Mouse (Mus musculus) G1E (cell line): ENCODE measurements around the gene Pcsk2. TPM values are rescaled to one million over a fixed set of nuclear protein-coding genes. Genes with fewer than 3 reads are reported as not detected.

Experiments
- ATAC-seq: 2 replicates; pipeline ENCODE4 v1.8.0; 2016; ENCODE audit warnings: mild to moderate bottlenecking; ENCODE audit not compliant: insufficient number of reproducible peaks, poor library complexity, low FRiP score, severe bottlenecking; ENCODE audit errors: extremely low read depth
- DNase-seq: peaks from one replicate; pipeline ENCODE4 v3.0.0; 2012; ENCODE audit warnings: low spot score
- H3K27me3 ChIP-seq: 2 replicates; pipeline ENCODE4 v1.6.1; 2012; ENCODE audit warnings: mild to moderate bottlenecking, low read length, inconsistent platforms; ENCODE audit not compliant: insufficient read depth
- H3K36me3 ChIP-seq: replicated peaks from 2 replicates; pipeline ENCODE3; 2012; ENCODE audit warnings: mild to moderate bottlenecking, inconsistent platforms
- H3K4me1 ChIP-seq: 2 replicates; pipeline ENCODE4 v1.6.1; 2012; ENCODE audit warnings: low read depth, low read length, inconsistent platforms, mixed read lengths; ENCODE audit not compliant: insufficient read depth
- H3K4me3 ChIP-seq: 2 replicates; pipeline ENCODE4 v1.5.1; 2012; ENCODE audit warnings: low read depth, mild to moderate bottlenecking, inconsistent platforms, low read length, moderate library complexity, mixed read lengths
- H3K9me3 ChIP-seq: replicated peaks from 2 replicates; pipeline ENCODE4 v1.6.1; 2012; ENCODE audit warnings: inconsistent platforms
- CTCF ChIP-seq: IDR thresholded peaks from 2 replicates; pipeline ENCODE4 v1.5.1; 2012; ENCODE audit warnings: low read depth, low read length, inconsistent platforms, mixed read lengths
- GATA1 ChIP-seq: IDR thresholded peaks from 2 replicates; pipeline ENCODE4 v1.6.1; 2012; ENCODE audit warnings: borderline replicate concordance, low read length, inconsistent platforms, mixed read lengths
- GATA2 ChIP-seq: IDR thresholded peaks from 2 replicates; pipeline ENCODE4 v1.6.1; 2012; ENCODE audit warnings: low read depth, low read length, inconsistent platforms, borderline replicate concordance
- POLR2AphosphoS5 ChIP-seq: IDR thresholded peaks from 2 replicates; pipeline ENCODE4 v1.6.1; 2012; ENCODE audit warnings: low read depth, low read length, inconsistent platforms; ENCODE audit not compliant: insufficient replicate concordance
- TAL1 ChIP-seq: conservative IDR thresholded peaks from 2 replicates; pipeline ENCODE4 v1.6.1; 2012; ENCODE audit warnings: low read depth, low read length, inconsistent platforms, mixed read lengths
- polyA plus RNA-seq: library from polyadenylated mRNA; stranded (reverse); fragments of >175 nt; gene quantifications from 2 replicates; pipeline ENCODE4 v1.2.3, GENCODE M21; 2012
- total RNA-seq, 2 experiments: library from RNA; stranded (forward) in 1 of 2; stranded (reverse) in 1 of 2; fragments of 200-1000 nt in 1 of 2; fragments of >200 nt in 1 of 2; fragmentation: Nextera tagmentation in 1 of 2; gene quantifications; 2 replicates each; pipeline ENCODE4 v1.2.3; 2014 to 2017

The Pcsk2 gene
- total and polyA plus RNA-seq, 3 experiments: 0.15 to 0.27 TPM; not detected in 1

DNA sequence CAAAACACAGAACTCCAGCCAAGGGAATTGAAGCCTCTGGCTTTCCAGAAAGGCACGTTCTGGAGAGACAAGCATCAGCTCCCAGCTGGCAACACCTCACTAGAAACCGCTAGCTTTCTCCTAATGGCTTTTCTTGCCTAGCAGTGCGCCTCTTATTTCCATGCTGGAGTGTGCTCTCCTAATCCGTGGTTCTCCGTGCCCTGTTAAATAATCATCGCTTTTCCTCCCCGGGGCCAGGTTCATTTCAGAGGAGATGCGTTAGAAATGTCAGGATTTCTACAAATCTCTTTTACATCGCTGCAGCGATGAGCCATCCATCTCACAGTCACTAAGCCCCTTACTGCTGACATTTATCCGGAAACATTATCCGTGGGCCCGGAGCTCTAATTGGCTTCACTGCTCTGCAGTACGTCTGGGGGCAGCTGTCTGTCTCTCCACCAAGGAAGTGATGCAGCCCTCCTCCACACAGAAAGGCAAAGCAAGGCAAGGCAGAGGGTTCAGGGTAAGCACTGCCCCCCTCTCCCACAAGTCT lies 150.1 kb downstream of the Pcsk2 start:
- ATAC-seq (no peak), DNase-seq (no peak)
- TF ChIP-seq CTCF (no peak), POLR2AphosphoS5 (no peak), TAL1 (no peak), GATA1 (no peak), GATA2 (no peak)
- no peaks in the 10 kb centered on the region for H3K4me1 ChIP-seq
- H3K36me3 ChIP-seq: no peaks in the 10 kb centered on the region
- H3K4me3 ChIP-seq: no peak overlapping the region
- peaks cover 37% of the 10 kb centered on the region for H3K9me3 ChIP-seq
- no peaks in the 10 kb centered on the region for H3K27me3 ChIP-seq

DNA sequence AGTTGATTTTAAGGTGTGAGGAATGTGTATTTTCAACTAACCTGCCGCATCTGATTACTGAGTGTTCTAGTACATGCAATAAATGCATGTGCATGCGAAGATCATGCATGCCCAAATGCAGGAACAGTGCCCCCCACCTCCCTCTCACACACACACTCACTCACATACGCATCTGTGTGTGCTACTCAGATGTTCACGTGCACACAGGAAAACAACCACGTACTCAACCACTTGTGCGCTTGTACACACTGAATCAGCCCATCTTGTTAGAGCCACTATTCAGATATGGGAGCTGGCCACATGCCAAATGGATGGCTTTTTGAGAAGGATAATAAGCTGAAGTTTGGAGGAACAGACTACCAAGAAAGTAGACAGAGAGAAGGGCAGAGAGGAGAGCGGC lies 150.7 kb downstream of the Pcsk2 start:
- Histone ChIP-seq H3K4me1 (no peaks in the 10 kb centered on the region), H3K36me3 (no peaks in the 10 kb centered on the region), H3K4me3 (no peak overlapping the region), H3K9me3 (peaks cover 36% of the 10 kb centered on the region), H3K27me3 (no peaks in the 10 kb centered on the region)
- DNase-seq: no peak
- ATAC-seq: no peak
- TF ChIP-seq CTCF (no peak), GATA1 (no peak), POLR2AphosphoS5 (no peak), TAL1 (no peak), GATA2 (no peak)

DNA sequence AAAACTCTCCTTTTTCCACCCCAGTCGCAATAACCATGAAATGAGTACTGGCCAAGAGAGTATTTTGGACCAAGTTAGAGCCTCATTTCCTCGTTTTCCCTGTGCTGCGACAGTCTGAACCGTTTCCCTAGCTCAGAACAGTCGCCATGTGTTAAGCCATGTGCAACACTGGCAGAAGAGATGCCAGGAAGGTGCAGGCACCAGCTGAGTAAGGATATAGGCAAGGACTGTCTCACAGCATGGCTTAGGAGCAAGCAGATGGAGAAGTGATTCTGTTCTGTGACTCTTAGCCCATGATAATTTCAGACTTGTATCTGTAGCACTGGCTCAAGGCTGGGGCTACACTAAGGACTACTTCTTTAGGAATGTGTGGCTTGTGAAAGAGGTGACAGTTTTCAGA lies 155.2 kb downstream of the Pcsk2 start:
- peaks cover 36% of the 10 kb centered on the region for H3K9me3 ChIP-seq
- no peaks in the 10 kb centered on the region for H3K27me3 ChIP-seq
- DNase-seq: no peak
- no peaks in the 10 kb centered on the region for H3K4me1 ChIP-seq
- no peaks in the 10 kb centered on the region for H3K36me3 ChIP-seq
- no peak overlapping the region for H3K4me3 ChIP-seq
- no peak for ATAC-seq
- no peak for TF ChIP-seq GATA1
- no peak for TF ChIP-seq POLR2AphosphoS5
- no peak for TF ChIP-seq TAL1
- no peak for TF ChIP-seq CTCF
- no peak for TF ChIP-seq GATA2

DNA sequence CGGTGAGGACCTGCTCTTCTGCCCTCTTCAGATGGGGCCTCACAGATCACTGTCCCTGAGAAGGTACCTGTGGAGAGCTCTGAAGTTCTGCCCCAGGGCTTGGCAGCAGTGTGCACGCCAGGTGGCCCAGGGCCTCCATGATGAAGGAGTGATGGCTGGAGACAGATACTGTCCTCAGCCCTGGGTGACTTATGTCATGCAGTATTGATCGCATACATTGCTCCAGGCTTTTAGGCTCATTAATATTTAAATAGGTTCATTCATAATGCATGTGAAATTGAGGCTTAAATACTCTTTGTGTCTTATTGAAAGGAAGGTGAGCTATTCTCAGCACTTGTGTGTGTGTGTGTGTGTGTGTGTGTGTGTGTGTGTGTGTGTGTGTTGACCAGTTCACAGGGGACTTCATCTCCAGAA lies 157.0 kb downstream of the Pcsk2 start:
- DNase-seq (no peak), ATAC-seq (no peak)
- Histone ChIP-seq H3K36me3 (no peaks in the 10 kb centered on the region), H3K4me3 (no peak overlapping the region), H3K4me1 (no peaks in the 10 kb centered on the region), H3K9me3 (peaks cover 30% of the 10 kb centered on the region), H3K27me3 (no peaks in the 10 kb centered on the region)
- TF ChIP-seq CTCF (no peak), TAL1 (no peak), POLR2AphosphoS5 (no peak), GATA1 (no peak)

DNA sequence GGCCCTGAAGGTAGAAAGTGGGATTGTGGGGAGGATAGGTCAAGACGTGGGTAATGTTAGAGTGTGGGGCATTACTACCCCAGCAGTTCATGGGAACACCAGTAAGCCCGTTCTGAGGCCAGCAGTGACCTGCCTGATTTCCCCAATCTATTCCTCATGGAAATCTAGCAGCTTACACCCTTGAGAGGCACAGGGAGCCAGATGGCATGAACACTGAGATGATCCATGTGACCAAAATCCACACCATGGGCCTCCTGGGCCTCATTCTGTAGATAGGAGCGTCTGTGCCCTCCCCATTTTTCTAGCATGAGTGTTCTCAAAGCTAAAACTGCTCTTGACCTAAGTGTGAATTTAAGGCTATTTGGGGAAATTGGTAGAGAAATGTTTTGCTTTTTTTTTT lies 162.2 kb downstream of the Pcsk2 start:
- no peaks in the 10 kb centered on the region for H3K36me3 ChIP-seq
- no peaks in the 10 kb centered on the region for H3K4me1 ChIP-seq
- ATAC-seq (no peak), DNase-seq (no peak)
- H3K27me3 ChIP-seq: no peaks in the 10 kb centered on the region
- H3K4me3 ChIP-seq: no peak overlapping the region
- TF ChIP-seq GATA1 (no peak), TAL1 (no peak), GATA2 (no peak), CTCF (no peak), POLR2AphosphoS5 (no peak)
- H3K9me3 ChIP-seq: peaks cover 34% of the 10 kb centered on the region

DNA sequence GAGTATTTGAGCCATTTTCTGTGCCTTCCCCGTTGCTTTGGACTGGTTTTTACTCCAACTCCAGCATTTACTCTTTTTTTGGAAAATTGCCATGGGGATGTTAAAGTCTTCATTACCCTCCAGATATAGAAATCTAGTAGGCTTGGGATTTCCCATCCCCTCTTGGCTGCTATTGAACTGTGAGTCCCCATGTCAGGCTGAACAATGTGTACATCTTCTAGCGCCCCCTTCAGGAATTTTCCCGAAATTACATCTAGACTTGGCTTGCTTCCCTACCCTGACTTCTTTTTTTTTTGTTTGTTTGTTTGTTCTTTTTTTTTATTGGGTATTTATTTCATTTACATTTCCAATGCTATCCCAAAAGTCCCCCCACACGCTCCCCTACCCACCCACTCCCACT lies 163.3 kb downstream of the Pcsk2 start:
- Histone ChIP-seq H3K4me3 (no peak overlapping the region), H3K27me3 (no peaks in the 10 kb centered on the region), H3K9me3 (peaks cover 35% of the 10 kb centered on the region), H3K4me1 (no peaks in the 10 kb centered on the region), H3K36me3 (no peaks in the 10 kb centered on the region)
- TF ChIP-seq TAL1: no peak
- no peak for TF ChIP-seq GATA2
- TF ChIP-seq GATA1: no peak
- TF ChIP-seq CTCF: no peak
- TF ChIP-seq POLR2AphosphoS5: no peak
- no peak for DNase-seq
- no peak for ATAC-seq

DNA sequence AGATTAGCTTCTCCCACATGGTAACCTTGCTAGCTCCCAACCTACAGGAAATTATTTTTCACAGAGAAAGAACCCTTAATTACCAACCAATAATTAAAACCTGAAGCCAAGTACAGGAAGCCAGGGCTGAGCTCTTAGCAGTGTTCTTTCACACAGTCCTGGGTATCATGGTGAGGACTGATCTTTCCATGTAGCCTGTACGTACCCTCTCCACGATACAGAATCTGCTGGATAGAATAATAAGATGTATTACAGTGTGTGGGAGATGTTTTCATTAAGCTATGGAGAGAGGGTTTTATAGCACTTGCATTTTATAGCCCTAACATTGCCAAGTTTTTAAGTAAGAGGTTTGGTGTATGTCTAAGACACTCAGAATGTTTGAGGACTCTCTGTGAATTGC lies 164.0 kb downstream of the Pcsk2 start:
- H3K4me1 ChIP-seq: no peaks in the 10 kb centered on the region
- TF ChIP-seq POLR2AphosphoS5: no peak
- no peak for TF ChIP-seq GATA1
- TF ChIP-seq CTCF: no peak
- TF ChIP-seq TAL1: no peak
- no peak for TF ChIP-seq GATA2
- ATAC-seq: no peak

More for the DNA sequence above, 164.0 kb downstream of the Pcsk2 start:
- Histone ChIP-seq H3K27me3 (no peaks in the 10 kb centered on the region), H3K4me3 (no peak overlapping the region), H3K9me3 (peaks cover 39% of the 10 kb centered on the region), H3K36me3 (no peaks in the 10 kb centered on the region)
- no peak for DNase-seq
